Mouse (Mus musculus): ENCODE measurements around the gene Chek2. TPM values are rescaled to one million over a fixed set of nuclear protein-coding genes. Genes with fewer than 3 reads are reported as not detected.

The Chek2 gene
- 12.5 TPM for polyA plus RNA-seq (2014; fragmentation: Illumina TruSeq; extraction: RNeasy Lipid Tissue Mini Kit (QIAGEN cat#74804); ENCODE audit: low read depth, low replicate concordance)

DNA sequence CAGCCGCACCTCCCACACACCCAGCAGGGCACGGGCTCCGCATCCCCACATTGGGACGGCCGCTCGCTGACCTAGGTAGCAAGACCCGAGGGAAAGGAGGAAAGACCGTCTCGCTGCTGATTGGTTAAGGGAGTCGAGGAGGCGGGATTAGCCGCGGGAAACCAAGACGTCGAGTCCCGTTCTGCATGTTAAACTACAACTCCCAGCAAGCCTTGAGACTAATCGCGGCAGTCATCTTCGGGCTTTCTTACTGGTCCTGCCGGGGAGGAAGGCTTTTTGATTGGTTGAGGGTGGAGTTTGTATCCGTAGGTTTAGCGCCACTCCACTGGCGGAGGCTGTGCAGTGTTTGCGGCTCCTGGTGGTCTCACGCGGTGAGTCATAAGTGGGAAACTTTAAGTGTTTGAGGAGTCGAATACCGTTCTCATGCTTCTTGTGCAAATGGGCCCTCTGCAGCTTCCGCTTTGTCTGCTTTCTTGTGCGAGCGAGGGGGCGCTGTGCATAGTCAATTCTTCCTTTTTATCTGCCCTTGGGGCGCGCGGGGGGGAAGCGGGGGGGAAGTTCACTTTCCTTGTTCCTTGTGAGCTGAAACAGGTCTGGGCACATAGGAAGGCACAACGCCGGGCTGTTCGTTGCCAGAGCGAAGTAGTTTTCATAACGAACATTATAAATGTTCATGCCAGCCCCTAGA lies at the start of gene Chek2, which contains the start of gene Hscb:
TSS of gene Chek2 (plus strand) at position 302 of the 688 bp plus-strand sequence.
TSS of gene Hscb (minus strand) at position 100 of the 688 bp plus-strand sequence.

DNA sequence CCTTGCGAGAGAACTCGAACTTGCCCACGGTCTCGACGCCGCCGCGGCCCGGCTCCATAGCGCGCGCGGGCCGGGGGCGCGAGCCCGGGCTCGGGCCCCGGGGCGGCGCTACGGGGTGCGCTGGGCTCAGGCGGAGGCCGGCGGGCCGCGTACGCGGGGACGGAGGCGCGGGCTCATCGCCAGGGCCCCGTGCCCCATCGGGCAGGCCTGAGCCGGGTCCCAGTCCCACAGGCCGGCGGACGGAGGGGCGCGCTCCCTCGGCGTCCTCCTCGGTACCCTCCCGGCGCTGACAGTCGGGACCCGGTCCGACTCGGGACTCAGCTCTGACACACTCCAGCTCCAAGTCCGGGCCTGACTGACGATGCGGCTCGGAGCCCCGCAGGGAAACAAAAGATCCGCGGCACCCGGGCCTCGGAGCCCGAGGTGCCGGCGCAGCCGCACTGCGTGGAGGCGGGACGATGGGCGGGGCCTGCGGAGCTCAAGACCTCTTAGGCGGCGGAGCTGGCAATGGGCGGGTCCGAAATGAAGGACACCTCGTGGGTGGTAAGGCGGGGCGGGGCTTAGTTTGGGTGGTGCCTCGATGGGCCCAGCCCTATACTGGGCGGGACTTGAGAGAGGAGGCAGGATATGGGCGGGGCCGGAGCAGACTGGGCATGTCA lies 30.0 kb upstream of the Chek2 start, which contains the start of gene Ulk1:
TSS of gene Ulk1 (minus strand) at position 431 of the 659 bp plus-strand sequence.

DNA sequence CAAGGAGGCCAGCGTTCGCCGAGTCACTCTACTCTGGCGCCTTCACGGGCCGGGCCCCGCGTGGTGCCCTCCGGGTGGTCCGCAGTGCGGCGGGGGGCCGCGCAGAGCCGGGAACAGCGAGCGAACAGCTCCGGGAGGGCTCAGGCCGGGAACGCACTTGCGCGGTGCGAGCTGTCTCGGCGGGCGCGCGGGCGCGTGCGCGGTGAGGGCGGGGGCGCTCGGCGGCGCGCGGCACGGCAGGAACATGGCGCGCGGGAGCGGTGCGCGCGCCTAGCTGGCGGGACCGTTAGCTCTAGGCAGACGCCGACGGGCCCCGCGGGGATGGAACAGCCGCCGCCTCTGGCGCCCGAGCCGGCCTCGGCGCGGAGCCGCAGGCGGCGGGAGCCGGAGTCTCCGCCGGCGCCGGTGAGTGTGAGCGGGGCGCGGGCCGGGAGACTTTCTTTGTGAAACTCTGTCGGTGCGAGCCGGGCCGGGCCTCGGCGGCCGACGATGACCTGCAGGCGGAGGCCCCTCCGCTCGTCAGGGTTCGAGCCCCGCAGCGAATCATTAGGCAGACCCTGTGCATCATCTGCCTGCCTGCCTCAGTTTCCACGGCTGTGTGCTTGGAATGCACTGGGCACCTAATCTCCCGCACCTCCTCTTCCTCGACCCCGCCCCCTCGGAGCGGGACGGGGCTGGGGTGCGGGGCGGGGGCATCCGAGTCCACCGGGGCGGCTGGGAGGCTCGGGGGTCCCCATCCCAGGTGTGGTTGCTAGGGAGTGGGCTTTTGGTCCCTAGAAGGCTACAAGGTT lies 40.0 kb downstream of the Chek2 start, which contains the start of gene Ttc28:
TSS of gene Ttc28 (plus strand) at position 220 of the 791 bp plus-strand sequence.

Other genes starting within 250 kb of the Chek2 start
- 2.9 TPM for gene Noc4l, start 186.6 kb upstream of the Chek2 start, polyA plus RNA-seq (2014; fragmentation: Illumina TruSeq; extraction: RNeasy Lipid Tissue Mini Kit (QIAGEN cat#74804); ENCODE audit: low read depth, low replicate concordance)
- gene Ddx51, start 186.5 kb upstream of the Chek2 start, polyA plus RNA-seq (2014; fragmentation: Illumina TruSeq; extraction: RNeasy Lipid Tissue Mini Kit (QIAGEN cat#74804); ENCODE audit: low read depth, low replicate concordance): 7.4 TPM
- 19.5 TPM for gene Ep400, start 69.3 kb upstream of the Chek2 start, polyA plus RNA-seq (2014; fragmentation: Illumina TruSeq; extraction: RNeasy Lipid Tissue Mini Kit (QIAGEN cat#74804); ENCODE audit: low read depth, low replicate concordance)
- 1.2 TPM for gene Pus1, start 59.3 kb upstream of the Chek2 start, polyA plus RNA-seq (2014; fragmentation: Illumina TruSeq; extraction: RNeasy Lipid Tissue Mini Kit (QIAGEN cat#74804); ENCODE audit: low read depth, low replicate concordance)
- gene Ulk1, start 29.9 kb upstream of the Chek2 start, polyA plus RNA-seq (2014; fragmentation: Illumina TruSeq; extraction: RNeasy Lipid Tissue Mini Kit (QIAGEN cat#74804); ENCODE audit: low read depth, low replicate concordance): 9.3 TPM
- gene Hscb, start 202 bp upstream of the Chek2 start, polyA plus RNA-seq (2014; fragmentation: Illumina TruSeq; extraction: RNeasy Lipid Tissue Mini Kit (QIAGEN cat#74804); ENCODE audit: low read depth, low replicate concordance): 27.8 TPM
- gene Ttc28, start 39.8 kb downstream of the Chek2 start, polyA plus RNA-seq (2014; fragmentation: Illumina TruSeq; extraction: RNeasy Lipid Tissue Mini Kit (QIAGEN cat#74804); ENCODE audit: low read depth, low replicate concordance): 5.2 TPM

All from adrenal gland, adult 10 weeks (tissue).